Mouse (Mus musculus): ENCODE measurements at regions not wholly inside any gene's neighbourhood (a gene's known extent, or its start where the extent isn't known, plus 50 kb on each side); places are given as distances from the start of the nearest gene placed in this dataset.

DNA sequence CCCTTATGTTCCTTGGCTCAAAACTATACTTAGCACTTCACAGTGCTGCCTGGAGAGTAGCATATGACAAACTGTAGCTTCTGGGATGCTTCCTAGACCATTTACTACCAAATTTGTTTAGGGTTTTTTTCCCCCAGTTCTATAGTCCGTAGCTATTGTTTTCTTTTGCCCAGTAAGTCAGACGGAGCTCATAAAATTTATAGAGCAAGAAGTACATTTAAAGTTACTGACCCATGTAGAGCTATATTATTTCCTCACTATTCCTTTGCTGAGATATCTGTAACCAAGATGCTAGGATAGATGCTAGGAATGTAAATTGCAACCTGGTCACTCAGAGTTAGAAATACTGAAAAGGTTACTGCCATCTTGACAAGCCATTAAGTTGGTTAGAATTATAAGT, 380.4 kb upstream of the Map3k7 start:
- DNase-seq (ENCODE audit: low read depth, low spot score): no peak
- no peak overlapping the region for H3K4me3 ChIP-seq (ENCODE audit: control insufficient read depth in 1 of 2, insufficient read depth in 1 of 2, low read depth in 2 of 2, low read length in 2 of 2)
- no peak for TF ChIP-seq TAL1 (IDR thresholded peaks at IDR 0.05; ENCODE audit: low read length)
- TF ChIP-seq MAX (IDR thresholded peaks at IDR 0.05; ENCODE audit: low read length): no peak
- no peak for TF ChIP-seq POLR2AphosphoS2 (IDR thresholded peaks at IDR 0.05; ENCODE audit: low read length)

DNA sequence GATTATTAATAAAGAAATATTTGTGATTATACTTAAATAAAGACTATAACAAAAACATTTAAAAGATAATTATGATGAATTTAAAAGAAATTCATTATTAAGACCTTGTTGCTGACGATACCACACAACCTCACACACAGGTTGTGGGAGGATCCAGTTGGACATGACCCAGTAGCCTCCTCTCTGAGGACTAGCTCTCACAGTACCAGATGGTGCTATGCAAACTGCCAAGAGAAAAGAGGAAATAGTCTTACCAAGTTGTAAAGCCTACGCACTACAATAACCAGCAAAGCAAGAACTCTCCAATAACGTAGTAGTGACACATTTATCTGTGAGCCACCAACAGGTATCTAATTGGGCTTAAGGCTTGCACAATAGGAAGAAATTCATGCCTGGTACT, 379.7 kb upstream of the Map3k7 start:
- TF ChIP-seq ZMIZ1 (IDR thresholded peaks at IDR 0.05; ENCODE audit: low read depth, low read length) (no peak), MYC (IDR thresholded peaks at IDR 0.05; ENCODE audit: low read depth, low read length) (no peak), RCOR1 (IDR thresholded peaks at IDR 0.05; ENCODE audit: low read depth, low read length) (no peak), USF2 (IDR thresholded peaks at IDR 0.05; ENCODE audit: borderline replicate concordance in 1 of 2, insufficient read depth in 1 of 2, low read depth in 1 of 2, low read length in 2 of 2) (no peak), EP300 (IDR thresholded peaks at IDR 0.05; ENCODE audit: low read depth in 1 of 2, low read length in 2 of 2) (no peak), TCF12 (IDR thresholded peaks at IDR 0.05; ENCODE audit: low read depth, low read length) (no peak), MAX (IDR thresholded peaks at IDR 0.05; ENCODE audit: low read length) (no peak), USF1 (IDR thresholded peaks at IDR 0.05; ENCODE audit: low read depth, low read length) (no peak), POLR2AphosphoS2 (IDR thresholded peaks at IDR 0.05; ENCODE audit: low read length) (no peak), TBP (IDR thresholded peaks at IDR 0.05; ENCODE audit: low read depth, low read length) (no peak), POLR2AphosphoS5 (IDR thresholded peaks at IDR 0.05; ENCODE audit: borderline replicate concordance, low read depth, low read length) (no peak), TAL1 (IDR thresholded peaks at IDR 0.05; ENCODE audit: low read length) (no peak), ZC3H11A (IDR thresholded peaks at IDR 0.05; ENCODE audit: low read depth, low read length) (no peak), NRF1 (IDR thresholded peaks at IDR 0.05; ENCODE audit: insufficient read depth, low read depth, low read length, poor library complexity, severe bottlenecking) (no peak), UBTF (IDR thresholded peaks at IDR 0.05; ENCODE audit: borderline replicate concordance, insufficient read depth, low read depth, low read length) (no peak), MAZ (IDR thresholded peaks at IDR 0.05; ENCODE audit: low read depth, low read length) (no peak), MXI1 (IDR thresholded peaks at IDR 0.05; ENCODE audit: low read depth, low read length) (no peak), KAT2A (conservative IDR thresholded peaks at IDR 0.05; ENCODE audit: low read depth, low read length) (no peak), BHLHE40 (IDR thresholded peaks at IDR 0.05; ENCODE audit: borderline replicate concordance, low read depth, low read length) (no peak), ZNF384 (IDR thresholded peaks at IDR 0.05; ENCODE audit: low read depth, low read length) (no peak)
- DNase-seq (ENCODE audit: low read depth, low spot score): no peak
- Histone ChIP-seq H3K27ac (ENCODE audit: control insufficient read depth, low read depth, low read length) (no peak overlapping the region), H3K9ac (ENCODE audit: control insufficient read depth, low read depth, low read length, poor library complexity, severe bottlenecking) (no peak overlapping the region), H3K79me2 (ENCODE audit: control insufficient read depth, insufficient read depth, low read length, poor library complexity) (no peaks in the 10 kb centered on the region), H3K9me3 (replicated peaks; ENCODE audit: insufficient read depth, low read length) (no peaks in the 10 kb centered on the region), H3K4me1 (ENCODE audit: control insufficient read depth in 1 of 2, insufficient read depth in 2 of 2, low read length in 2 of 2) (no peaks in the 10 kb centered on the region), H3K27me3 (ENCODE audit: control insufficient read depth in 1 of 2, insufficient read depth in 2 of 2, low read length in 2 of 2) (no peaks in the 10 kb centered on the region), H3K4me3 (ENCODE audit: control insufficient read depth in 1 of 2, insufficient read depth in 1 of 2, low read depth in 2 of 2, low read length in 2 of 2) (no peak overlapping the region), H3K36me3 (ENCODE audit: control insufficient read depth in 1 of 2, insufficient read depth in 2 of 2, low read length in 2 of 2) (no peaks in the 10 kb centered on the region)

More for the DNA sequence above, 380.4 kb upstream of the Map3k7 start:
- Histone ChIP-seq H3K27ac (ENCODE audit: control insufficient read depth, low read depth, low read length) (no peak overlapping the region), H3K9me3 (replicated peaks; ENCODE audit: insufficient read depth, low read length) (no peaks in the 10 kb centered on the region), H3K36me3 (ENCODE audit: control insufficient read depth in 1 of 2, insufficient read depth in 2 of 2, low read length in 2 of 2) (no peaks in the 10 kb centered on the region), H3K4me1 (ENCODE audit: control insufficient read depth in 1 of 2, insufficient read depth in 2 of 2, low read length in 2 of 2) (no peaks in the 10 kb centered on the region), H3K9ac (ENCODE audit: control insufficient read depth, low read depth, low read length, poor library complexity, severe bottlenecking) (no peak overlapping the region), H3K27me3 (ENCODE audit: control insufficient read depth in 1 of 2, insufficient read depth in 2 of 2, low read length in 2 of 2) (no peaks in the 10 kb centered on the region), H3K79me2 (ENCODE audit: control insufficient read depth, insufficient read depth, low read length, poor library complexity) (no peaks in the 10 kb centered on the region)

Data from MEL (cell line).